Mouse (Mus musculus) intestine, embryonic 15.5 days (tissue): ENCODE data around the gene Cdk5. TPM values are rescaled to one million over a fixed set of nuclear protein-coding genes. Genes with fewer than 3 reads are reported as not detected.
A peak's percentile ranks its signal among the peaks of the same experiment; 100 is the strongest.

ENCODE experiments used
- ATAC-seq: fragments of 200-750 bp; cut with Nextera tagmentation; 2 replicates; pipeline ENCODE4 v1.8.0; 2017; ENCODE audit warnings: moderate TSS enrichment, moderate library complexity
- H3K27ac ChIP-seq: fragments of 300-500 bp; sonication (generic); 2 replicates; pipeline ENCODE4 v1.5.1; 2015; ENCODE audit warnings: mild to moderate bottlenecking, inconsistent platforms
- H3K27me3 ChIP-seq: fragments of 300-500 bp; sonication (generic); replicated peaks from 2 replicates; pipeline ENCODE4 v1.6.1; 2015; ENCODE audit warnings: inconsistent platforms
- H3K36me3 ChIP-seq: fragments of 300-500 bp; sonication (generic); 2 replicates; pipeline ENCODE4 v1.6.1; 2015; ENCODE audit warnings: inconsistent platforms
- H3K4me1 ChIP-seq: fragments of 300-500 bp; sonication (generic); replicated peaks from 2 replicates; pipeline ENCODE4 v1.6.1; 2015; ENCODE audit warnings: inconsistent platforms
- H3K4me2 ChIP-seq: fragments of 300-500 bp; sonication (generic); replicated peaks from 2 replicates; pipeline ENCODE4 v1.6.1; 2015; ENCODE audit warnings: mild to moderate bottlenecking, inconsistent platforms
- H3K4me3 ChIP-seq: fragments of 300-500 bp; sonication (generic); replicated peaks from 2 replicates; pipeline ENCODE4 v1.5.1; 2015; ENCODE audit warnings: inconsistent platforms
- H3K9ac ChIP-seq: fragments of 300-500 bp; sonication (generic); 2 replicates; pipeline ENCODE4 v1.6.1; 2015; ENCODE audit warnings: inconsistent platforms
- H3K9me3 ChIP-seq: fragments of 300-500 bp; sonication (generic); 2 replicates; pipeline ENCODE4 v1.6.1; 2016; ENCODE audit warnings: inconsistent platforms
- WGBS: fragments of 180-500 bp; shearing (Covaris S2); methylation state at CpG from one replicate; pipeline ENCODE4 v1.1.7; 2015; 5-methylcytosine and 5-hydroxymethylcytosine counted together
- polyA plus RNA-seq: library from polyadenylated mRNA; unstranded; fragments of >200 nt; fragmentation: Nextera tagmentation; extraction: Ambion mirVana; gene quantifications from 2 replicates; pipeline ENCODE4 v1.2.1, GENCODE M21; 2015

Cdk5 gene
- polyA plus RNA-seq, 1 experiment from 2014 or later: 38.3 TPM

GRCm38 (mm10) chr5:24426556-24427284, 3.4 kb upstream of the Cdk5 start:
- Histone ChIP-seq H3K9ac (peak overlapping the region; percentile 57), H3K27me3 (no peaks in the 10 kb centered on the region), H3K36me3 (peaks cover 25% of the 10 kb centered on the region), H3K4me1 (peaks cover 38% of the 10 kb centered on the region), H3K9me3 (no peaks in the 10 kb centered on the region), H3K4me3 (peak overlapping the region; percentile 62), H3K4me2 (peak overlapping the region; percentile 81), H3K27ac (peak overlapping the region; percentile 84)
- no peak for ATAC-seq
- WGBS: 12% methylated on average over 9 of the region's 9 CpGs

GRCm38 (mm10) chr5:24426037-24426432, 2.7 kb upstream of the Cdk5 start:
- 1% methylated on average over 10 of the region's 10 CpGs for WGBS
- peaks cover 38% of the 10 kb centered on the region for H3K4me1 ChIP-seq
- no peaks in the 10 kb centered on the region for H3K27me3 ChIP-seq
- peak overlapping the region; percentile 81 for H3K4me2 ChIP-seq
- peak overlapping the region; percentile 57 for H3K9ac ChIP-seq
- H3K36me3 ChIP-seq: peaks cover 18% of the 10 kb centered on the region
- no peaks in the 10 kb centered on the region for H3K9me3 ChIP-seq
- H3K27ac ChIP-seq: peak overlapping the region; percentile 90
- peak overlapping the region; percentile 62 for H3K4me3 ChIP-seq
- ATAC-seq: no peak

GRCm38 (mm10) chr5:24425421-24426036, 2.2 kb upstream of the Cdk5 start:
- Histone ChIP-seq H3K27ac (peak overlapping the region; percentile 90), H3K27me3 (no peaks in the 10 kb centered on the region), H3K4me2 (peak overlapping the region; percentile 81), H3K9me3 (no peaks in the 10 kb centered on the region), H3K9ac (peak overlapping the region; percentile 57), H3K4me3 (peak overlapping the region; percentile 62), H3K36me3 (peaks cover 13% of the 10 kb centered on the region), H3K4me1 (peaks cover 38% of the 10 kb centered on the region)
- under 1% methylated on average over 29 of the region's 30 CpGs for WGBS
- 0 out of 2 replicates have a peak, but pooled peaks have one; percentile 2 for ATAC-seq

- under 1% methylated on average over 60 of the region's 60 CpGs for WGBS
- Histone ChIP-seq H3K4me3 (peak overlapping the region; percentile 62), H3K27ac (peak overlapping the region; percentile 90), H3K36me3 (peaks cover 8% of the 10 kb centered on the region), H3K9ac (peak overlapping the region; percentile 57), H3K27me3 (no peaks in the 10 kb centered on the region), H3K4me1 (peaks cover 38% of the 10 kb centered on the region), H3K4me2 (peak overlapping the region; percentile 81), H3K9me3 (no peaks in the 10 kb centered on the region)
- peak; percentile 43 for ATAC-seq
These were observed 1.6 kb upstream of the Cdk5 start for GRCm38 (mm10) chr5:24424861-24425411.

GRCm38 (mm10) chr5:24424004-24424781, 863 bp upstream of the Cdk5 start:
- ATAC-seq: no peak
- Histone ChIP-seq H3K4me3 (peak overlapping the region; percentile 62), H3K9ac (peak overlapping the region; percentile 57), H3K36me3 (0 out of 2 replicates have a peak, but pooled peaks cover under 1% of the 10 kb centered on the region), H3K27me3 (no peaks in the 10 kb centered on the region), H3K9me3 (no peaks in the 10 kb centered on the region), H3K4me2 (peak overlapping the region; percentile 81), H3K27ac (peak overlapping the region; percentile 90), H3K4me1 (peaks cover 38% of the 10 kb centered on the region)
- WGBS: 10% methylated on average over 21 of the region's 21 CpGs

- H3K9ac ChIP-seq: no peak overlapping the region
- no peak for ATAC-seq
- H3K4me1 ChIP-seq: peaks cover 22% of the 10 kb centered on the region
- WGBS: 88% methylated on average over 9 of the region's 9 CpGs
- no peaks in the 10 kb centered on the region for H3K27me3 ChIP-seq
- no peak overlapping the region for H3K27ac ChIP-seq
- no peaks in the 10 kb centered on the region for H3K36me3 ChIP-seq
- no peaks in the 10 kb centered on the region for H3K9me3 ChIP-seq
- no peak overlapping the region for H3K4me2 ChIP-seq
- no peak overlapping the region for H3K4me3 ChIP-seq
These were observed 2.9 kb downstream of the Cdk5 start for GRCm38 (mm10) chr5:24420381-24420780.

GRCm38 (mm10) chr5:24417587-24417986, 5.7 kb downstream of the Cdk5 start:
- Histone ChIP-seq H3K27me3 (no peaks in the 10 kb centered on the region), H3K36me3 (no peaks in the 10 kb centered on the region), H3K9me3 (no peaks in the 10 kb centered on the region), H3K4me1 (peaks cover 16% of the 10 kb centered on the region), H3K4me3 (no peak overlapping the region), H3K27ac (no peak overlapping the region), H3K4me2 (no peak overlapping the region), H3K9ac (no peak overlapping the region)
- no peak for ATAC-seq
- 87% methylated on average over 10 of the region's 10 CpGs for WGBS

GRCm38 (mm10) chr5:24416222-24416736, 7.1 kb downstream of the Cdk5 start:
- peak; percentile 72 for ATAC-seq
- Histone ChIP-seq H3K4me2 (peak overlapping the region; percentile 25; the same call in 1 of the 2 replicates), H3K9me3 (no peaks in the 10 kb centered on the region), H3K27ac (no peak overlapping the region), H3K4me1 (peaks cover 14% of the 10 kb centered on the region), H3K9ac (no peak overlapping the region), H3K4me3 (no peak overlapping the region), H3K27me3 (no peaks in the 10 kb centered on the region), H3K36me3 (no peaks in the 10 kb centered on the region)
- 3% methylated on average over 21 of the region's 21 CpGs for WGBS

GRCm38 (mm10) chr5:24413938-24414337, 9.4 kb downstream of the Cdk5 start:
- Histone ChIP-seq H3K4me2 (0 out of 2 replicates have a peak overlapping the region, but pooled peaks have one; percentile 12), H3K27ac (no peak overlapping the region), H3K4me1 (peaks cover 14% of the 10 kb centered on the region), H3K9ac (no peak overlapping the region), H3K36me3 (no peaks in the 10 kb centered on the region), H3K4me3 (no peak overlapping the region), H3K9me3 (no peaks in the 10 kb centered on the region), H3K27me3 (no peaks in the 10 kb centered on the region)
- WGBS: 84% methylated on average over 13 of the region's 13 CpGs
- ATAC-seq: no peak

- ATAC-seq: peak; percentile 60
- H3K27ac ChIP-seq: no peak within 1 kb of the TSS
- no peaks in the 10 kb centered on the region for H3K9me3 ChIP-seq
- no peaks in the 10 kb centered on the region for H3K27me3 ChIP-seq
- H3K36me3 ChIP-seq: peaks cover 4% of the 10 kb centered on the region
- H3K4me1 ChIP-seq: peaks cover 14% of the 10 kb centered on the region
- WGBS: 35% methylated on average over 11 of the region's 11 CpGs
- H3K9ac ChIP-seq: no peak within 1 kb of the TSS
- 0 out of 2 replicates have a peak within 1 kb of the TSS, but pooled peaks have one; percentile 12 for H3K4me2 ChIP-seq
- H3K4me3 ChIP-seq: no peak within 1 kb of the TSS
These were observed 10.2 kb downstream of the Cdk5 start, which contains the start of gene Asic3 for GRCm38 (mm10) chr5:24413042-24413693. Asic3 (plus strand) TSS chr5:24413392.

GRCm38 (mm10) chr5:24412063-24412462, 11.3 kb downstream of the Cdk5 start:
- no peak overlapping the region for H3K27ac ChIP-seq
- no peaks in the 10 kb centered on the region for H3K9me3 ChIP-seq
- H3K36me3 ChIP-seq: peaks cover 8% of the 10 kb centered on the region
- ATAC-seq: no peak
- H3K4me3 ChIP-seq: no peak overlapping the region
- no peaks in the 10 kb centered on the region for H3K27me3 ChIP-seq
- H3K9ac ChIP-seq: no peak overlapping the region
- 57% methylated on average over 2 of the region's 2 CpGs for WGBS
- no peak overlapping the region for H3K4me2 ChIP-seq
- peaks cover 14% of the 10 kb centered on the region for H3K4me1 ChIP-seq
